Mouse (Mus musculus): Measurements from ENCODE around the gene Ccr1l1.

The Ccr1l1 gene

DNA sequence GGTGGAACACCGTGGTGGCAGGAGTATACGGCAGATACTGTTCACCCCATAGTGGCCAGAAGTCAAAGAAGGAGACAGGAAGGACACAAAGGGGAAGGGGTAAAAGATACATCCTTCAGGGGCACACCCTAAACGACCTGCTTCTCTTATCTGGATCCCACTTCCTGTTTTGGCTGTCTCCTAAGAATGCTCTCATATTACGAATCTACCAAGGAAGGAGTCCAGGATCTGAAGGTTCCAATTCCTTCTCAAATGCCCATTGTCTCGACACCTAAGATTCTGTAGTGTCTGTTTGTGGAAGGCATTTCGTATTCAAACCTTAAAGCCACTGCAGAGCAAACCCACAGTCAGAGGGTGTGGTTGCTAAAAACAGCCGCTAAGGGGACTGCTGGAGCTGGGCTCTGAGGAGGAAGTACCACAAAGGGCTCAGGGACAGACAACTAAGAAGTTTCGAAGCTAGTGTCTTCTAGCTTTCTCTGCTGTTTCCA lies 49.4 kb downstream of the Ccr1l1 start:
- peak; percentile 88 for DNase-seq (ENCODE audit: low read depth)

- peak; percentile 84 for DNase-seq (ENCODE audit: low read depth)
These were observed 50.0 kb downstream of the Ccr1l1 start for GRCm38 (mm10) chr9:123928118-123928758.

- no peak for DNase-seq (ENCODE audit: low read depth)
These were observed 50.8 kb downstream of the Ccr1l1 start for GRCm38 (mm10) chr9:123927281-123927960.
